Comparison of ENCODE assay signal across 19 mouse cellular contexts in genomic region chr7:75318320-75318719, GRCm38 (mm10). TPM values are rescaled to one million over a fixed set of nuclear protein-coding genes. Genes with fewer than 3 reads are reported as not detected.
DNase-seq lines count a peak whose midpoint lies in the region; ATAC-seq and TF ChIP-seq lines count a peak whose summit lies in the region.
"Had no signal": no experiment of that assay in that cellular context is flagged by ENCODE, and none has a peak within 500 bp of the region (broad histone marks: within the 10 kb centered on the region; RNA-seq: fewer than 3 reads in every experiment).

No protein-coding gene starts in this region.

- ATAC-seq in megakaryocyte, adult 5-6 weeks (ENCODE audit: poor library complexity, severe bottlenecking), result peak; percentile 74
- ATAC-seq in intestine, embryonic 16.5 days, result no peak
- ATAC-seq: CD4-positive, CD25-positive, alpha-beta regulatory T cell, adult 4 months; forebrain, embryonic 16.5 days had no signal

- in situ Hi-C loops in CH12.LX (cut with MboI; ENCODE audit: low pct_ligation_motif_present, low pct_unique_long_range_greater_than_20kb, low sequenced_read_pairs), result no loop called here

- TF ChIP-seq RAD21 in CH12.LX (IDR thresholded peaks at IDR 0.05; ENCODE audit: low read depth, low read length), result no peak; the same call in 1 of the 2 replicates

- H3K27ac ChIP-seq in CH12.LX (ENCODE audit: insufficient read depth, low read depth), result no peak overlapping the region
- H3K27ac ChIP-seq in intestine, embryonic 16.5 days (ENCODE audit: low read length), result no peak overlapping the region
- no peak overlapping the region for H3K27ac ChIP-seq in thymus, adult 2 months (ENCODE audit: control insufficient read depth, insufficient read depth, low read length)
- H3K27ac ChIP-seq: embryonic facial prominence, embryonic 13.5 days; forebrain, embryonic 12.5 days; hindbrain, embryonic 15.5 days had no signal

- no peak overlapping the region for H3K9ac ChIP-seq in CH12.LX (ENCODE audit: insufficient read depth, low read depth)
- H3K9ac ChIP-seq in intestine, embryonic 16.5 days (ENCODE audit: low read depth, low read length), result no peak overlapping the region
- H3K9ac ChIP-seq: embryonic facial prominence, embryonic 13.5 days; forebrain, embryonic 12.5 days; heart, embryonic 12.5 days; hindbrain, embryonic 15.5 days had no signal

- H3K4me1 ChIP-seq in CH12.LX (ENCODE audit: control insufficient read depth in 1 of 2, insufficient read depth in 2 of 2), result peaks cover 9 to 31% of the 10 kb centered on the region in 2 experiments
- no peaks in the 10 kb centered on the region for H3K4me1 ChIP-seq in intestine, embryonic 16.5 days (ENCODE audit: control insufficient read depth, insufficient read depth, low read length)
- no peaks in the 10 kb centered on the region for H3K4me1 ChIP-seq in thymus, adult 2 months (replicated peaks; ENCODE audit: control insufficient read depth, insufficient read depth, low read length)
- H3K4me1 ChIP-seq: embryonic facial prominence, embryonic 13.5 days; forebrain, embryonic 12.5 days; heart, embryonic 12.5 days had no signal

- DNase-seq in spleen, adult 18-20 months, result peak; percentile 13 to 26
- no peak for DNase-seq in spleen, adult 12 weeks (ENCODE audit: low spot score)
- peak; percentile 90 for DNase-seq in CH12.LX (ENCODE audit: extremely low read depth)
- peak; percentile 15 to 58 for DNase-seq in spleen, postnatal 4 days (ENCODE audit: low spot score in 2 of 2)
- DNase-seq in cerebellum, adult 18-20 months, result no peak
- DNase-seq in thymus, adult 2 months, result no peak
- DNase-seq: adrenal gland, adult 2 months; adrenal gland, postnatal 25 days; cerebellum, adult 2 months; cerebellum, postnatal 14 days; gastrocnemius, postnatal 14 days had no signal

- no peaks in the 10 kb centered on the region for H3K27me3 ChIP-seq in CH12.LX (replicated peaks)
- no peaks in the 10 kb centered on the region for H3K27me3 ChIP-seq in intestine, embryonic 16.5 days (replicated peaks; ENCODE audit: control insufficient read depth, insufficient read depth, low read length)
- no peaks in the 10 kb centered on the region for H3K27me3 ChIP-seq in thymus, adult 2 months (ENCODE audit: control insufficient read depth, insufficient read depth, low read length)
- H3K27me3 ChIP-seq: embryonic facial prominence, embryonic 13.5 days; forebrain, embryonic 12.5 days; heart, embryonic 12.5 days; hindbrain, embryonic 15.5 days had no signal

- peaks cover 7% of the 10 kb centered on the region for H3K9me3 ChIP-seq in CH12.LX (replicated peaks; ENCODE audit: low read length)
- H3K9me3 ChIP-seq in intestine, embryonic 16.5 days (ENCODE audit: control insufficient read depth, low read length), result no peaks in the 10 kb centered on the region
- H3K9me3 ChIP-seq: embryonic facial prominence, embryonic 13.5 days; forebrain, embryonic 12.5 days; heart, embryonic 12.5 days; hindbrain, embryonic 15.5 days had no signal

- dilution Hi-C loops in CH12.LX (cut with MboI; ENCODE audit: extremely low pct_ligation_motif_present, extremely low pct_unique_long_range_greater_than_20kb, low sequenced_read_pairs), result no loop called here

- H3K36me3 ChIP-seq in CH12.LX (replicated peaks in 1 of 2; ENCODE audit: control insufficient read depth in 1 of 2, insufficient read depth in 1 of 2, low read length in 1 of 2), result no peaks in the 10 kb centered on the region
- H3K36me3 ChIP-seq in intestine, embryonic 16.5 days (ENCODE audit: control insufficient read depth, insufficient read depth, low read length), result no peaks in the 10 kb centered on the region
- no peaks in the 10 kb centered on the region for H3K36me3 ChIP-seq in thymus, adult 2 months (ENCODE audit: control insufficient read depth, insufficient read depth, low read length)
- H3K36me3 ChIP-seq: embryonic facial prominence, embryonic 13.5 days; forebrain, embryonic 12.5 days; heart, embryonic 12.5 days; hindbrain, embryonic 15.5 days had no signal

- no peak overlapping the region for H3K4me2 ChIP-seq in CH12.LX (ENCODE audit: insufficient read depth, low read depth, poor library complexity, severe bottlenecking)
- H3K4me2 ChIP-seq in intestine, embryonic 16.5 days (ENCODE audit: low read depth, low read length), result no peak overlapping the region
- H3K4me2 ChIP-seq: embryonic facial prominence, embryonic 13.5 days; forebrain, embryonic 12.5 days; heart, embryonic 12.5 days; hindbrain, embryonic 15.5 days had no signal

- no peak for TF ChIP-seq POLR2A in CH12.LX (IDR thresholded peaks at IDR 0.05; ENCODE audit: low read depth, low read length)
- TF ChIP-seq POLR2A in thymus, adult 2 months (IDR thresholded peaks at IDR 0.05; ENCODE audit: control insufficient read depth, extremely low read depth, insufficient read depth, low read length, poor library complexity), result no peak

- no peak overlapping the region for H3K4me3 ChIP-seq in CH12.LX (replicated peaks in 1 of 3; ENCODE audit: low read depth in 2 of 3, low read length in 2 of 3, poor library complexity in 1 of 3)
- no peak overlapping the region for H3K4me3 ChIP-seq in intestine, embryonic 16.5 days (ENCODE audit: low read length)
- no peak overlapping the region for H3K4me3 ChIP-seq in thymus, adult 2 months (ENCODE audit: control insufficient read depth, insufficient read depth, low read length)
- H3K4me3 ChIP-seq: embryonic facial prominence, embryonic 13.5 days; forebrain, embryonic 12.5 days; heart, embryonic 12.5 days; hindbrain, embryonic 15.5 days had no signal

- H3K79me2 ChIP-seq in CH12.LX (replicated peaks; ENCODE audit: control insufficient read depth, extremely low read depth, insufficient read depth, poor library complexity, severe bottlenecking), result no peaks in the 10 kb centered on the region

- peak; percentile 95 for TF ChIP-seq EP300 in CH12.LX (IDR thresholded peaks at IDR 0.05; ENCODE audit: low read length)

- 90% methylated on average over 1 of the region's 1 CpGs for WGBS in intestine, embryonic 16.5 days
- 94% methylated on average over 1 of the region's 1 CpGs for WGBS in thymus, adult 2 months

- no peak for TF ChIP-seq CTCF in CH12.LX (conservative IDR thresholded peaks at IDR 0.05 in 1 of 2, IDR thresholded peaks at IDR 0.05 in 1 of 2; ENCODE audit: low read depth in 2 of 2, low read length in 2 of 2)
- TF ChIP-seq CTCF in thymus, adult 2 months (IDR thresholded peaks at IDR 0.05; ENCODE audit: borderline replicate concordance, control insufficient read depth, extremely low read depth, insufficient read depth, low read length, poor library complexity), result no peak

TF ChIP-seq in CH12.LX, 34 proteins besides CTCF, POLR2A, EP300 and RAD21:
- TF ChIP-seq MAFK (IDR thresholded peaks at IDR 0.05; ENCODE audit: insufficient replicate concordance, low read length) (0 out of 2 replicates have a peak, but pooled peaks have one; percentile 42), NELFE (IDR thresholded peaks at IDR 0.05; ENCODE audit: low read depth, low read length) (no peak), BHLHE40 (IDR thresholded peaks at IDR 0.05; ENCODE audit: low read depth, low read length) (peak; percentile 59; the same call in 1 of the 2 replicates), PAX5 (IDR thresholded peaks at IDR 0.05; ENCODE audit: low read length) (no peak), ZKSCAN1 (IDR thresholded peaks at IDR 0.05; ENCODE audit: borderline replicate concordance, low read depth, low read length) (no peak), JUN (IDR thresholded peaks at IDR 0.05; ENCODE audit: insufficient read depth, low read depth, low read length) (peak; percentile 56), CHD2 (IDR thresholded peaks at IDR 0.05; ENCODE audit: low read length) (peak; percentile 50; the same call in 1 of the 2 replicates), ELF1 (IDR thresholded peaks at IDR 0.05; ENCODE audit: low read depth, low read length) (peak; percentile 57; the same call in 1 of the 2 replicates), JUND (conservative IDR thresholded peaks at IDR 0.05; ENCODE audit: low read depth, low read length) (peak; percentile 57), IRF4 (IDR thresholded peaks at IDR 0.05; ENCODE audit: low read depth, low read length) (peak; percentile 91), POLR2AphosphoS2 (IDR thresholded peaks at IDR 0.05; ENCODE audit: low read depth, low read length) (no peak), MYC (IDR thresholded peaks at IDR 0.05; ENCODE audit: low read depth, low read length) (no peak; the same call in 1 of the 2 replicates), USF1 (IDR thresholded peaks at IDR 0.05; ENCODE audit: low read depth, low read length) (no peak), ZC3H11A (IDR thresholded peaks at IDR 0.05; ENCODE audit: low read depth, low read length) (no peak), UBTF (IDR thresholded peaks at IDR 0.05; ENCODE audit: low read depth, low read length) (peak; percentile 78), CHD1 (IDR thresholded peaks at IDR 0.05; ENCODE audit: low read depth, low read length) (no peak), SIN3A (IDR thresholded peaks at IDR 0.05; ENCODE audit: low read length) (no peak), MAX (IDR thresholded peaks at IDR 0.05; ENCODE audit: low read length) (peak; percentile 61; the same call in 1 of the 2 replicates), KAT2A (IDR thresholded peaks at IDR 0.05; ENCODE audit: insufficient replicate concordance, low read length) (no peak), USF2 (conservative IDR thresholded peaks at IDR 0.05; ENCODE audit: low read depth, low read length) (no peak), GABPA (IDR thresholded peaks at IDR 0.05; ENCODE audit: insufficient replicate concordance, low read depth, low read length) (no peak), MEF2A (IDR thresholded peaks at IDR 0.05; ENCODE audit: borderline replicate concordance, low read depth, low read length) (peak; percentile 96), ETS1 (conservative IDR thresholded peaks at IDR 0.05; ENCODE audit: low read depth, low read length) (0 out of 2 replicates have a peak, but pooled peaks have one; percentile 46), TCF12 (IDR thresholded peaks at IDR 0.05; ENCODE audit: low read depth, low read length) (peak; percentile 81), TBP (conservative IDR thresholded peaks at IDR 0.05; ENCODE audit: low read depth, low read length) (peak; percentile 89), MXI1 (IDR thresholded peaks at IDR 0.05; ENCODE audit: low read depth, low read length) (no peak; the same call in 1 of the 2 replicates)

RNA-seq across cellular contexts. Expression of gene Sv2b, which starts 9.3 kb away (rescaled TPM):
- total RNA-seq in CH12.LX (2012; rRNA removed) (not detected in 2 replicates), CH12.LX (2014; rRNA removed) (not detected in 2 replicates)
- 0.04 TPM in 1 of 2 replicates, not detected in the other for polyA plus RNA-seq in CH12.LX (2012; ENCODE audit: insufficient read length, low read depth)
- total RNA-seq in megakaryocyte, adult 5-6 weeks (2015), result 0.59 TPM in 1 of 2 replicates, not detected in the other
- 0.16 TPM in 1 of 2 replicates, not detected in the other for total RNA-seq in megakaryocyte, adult 5-6 weeks (2017)
- polyA plus RNA-seq in intestine, embryonic 16.5 days (2015; fragmentation: Nextera tagmentation; extraction: Ambion mirVana), result 0.61 and 0.76 TPM in 2 replicates
- 0.77 and 0.94 TPM in 2 replicates for polyA plus RNA-seq in thymus, adult 2 months (2012; rRNA removed)
- polyA plus RNA-seq: CD4-positive, CD25-positive, alpha-beta regulatory T cell, adult 4 months had no signal

Comparison
In these comparisons a context has a peak if more than half of its experiments do, and no peak if none do; other contexts are left out.
1. DNase-seq: peak in spleen, adult 18-20 months (2 of 2), CH12.LX (single experiment) and spleen, postnatal 4 days (2 of 2); none in spleen, adult 12 weeks (single experiment), cerebellum, adult 18-20 months (0 of 2) and thymus, adult 2 months (single experiment).